ENCODE assay signal across 17 mouse cellular contexts in genomic region chr11:27412546-27412945, GRCm38 (mm10).
"Had no signal": no experiment of that assay in that cellular context is flagged by ENCODE, and none has a peak within 500 bp of the region (broad histone marks: within the 10 kb centered on the region; RNA-seq: fewer than 3 reads in every experiment).

No protein-coding gene starts in this region.

- DNase-seq: lung, adult 2 months; lung, postnatal 14 days; lung, postnatal 36 days; right cerebral cortex, postnatal 14 days; thymus, adult 2 months; thymus, postnatal 25 days; thymus, postnatal 4 days had no signal

- H3K4me3 ChIP-seq: lung, embryonic 15.5 days; megakaryocyte, embryonic 14.5 days; midbrain, embryonic 13.5 days; midbrain, embryonic 15.5 days; neural tube, embryonic 12.5 days; stomach, embryonic 15.5 days had no signal

- H3K36me3 ChIP-seq: lung, embryonic 15.5 days; midbrain, embryonic 13.5 days; midbrain, embryonic 15.5 days; neural tube, embryonic 12.5 days; stomach, embryonic 15.5 days had no signal

- H3K4me1 ChIP-seq: lung, embryonic 15.5 days; megakaryocyte, embryonic 14.5 days; midbrain, embryonic 13.5 days; midbrain, embryonic 15.5 days; neural tube, embryonic 12.5 days; stomach, embryonic 15.5 days had no signal

- ATAC-seq: lung, postnatal 0 days; midbrain, embryonic 13.5 days; midbrain, embryonic 15.5 days had no signal

- H3K4me2 ChIP-seq: lung, embryonic 15.5 days; midbrain, embryonic 11.5 days; midbrain, embryonic 13.5 days; midbrain, embryonic 15.5 days; neural tube, embryonic 12.5 days; stomach, embryonic 15.5 days had no signal

- H3K27me3 ChIP-seq: lung, embryonic 15.5 days; megakaryocyte, embryonic 14.5 days; midbrain, embryonic 13.5 days; midbrain, embryonic 15.5 days; neural tube, embryonic 12.5 days; stomach, embryonic 15.5 days had no signal

- H3K9me3 ChIP-seq: lung, embryonic 15.5 days; midbrain, embryonic 13.5 days; midbrain, embryonic 15.5 days; neural tube, embryonic 12.5 days; stomach, embryonic 15.5 days had no signal

- H3K9ac ChIP-seq: lung, embryonic 15.5 days; midbrain, embryonic 13.5 days; midbrain, embryonic 15.5 days; neural tube, embryonic 12.5 days; stomach, embryonic 15.5 days had no signal

- H3K27ac ChIP-seq: lung, embryonic 15.5 days; macrophage; midbrain, embryonic 13.5 days; midbrain, embryonic 15.5 days; neural tube, embryonic 12.5 days; stomach, embryonic 15.5 days; stomach, postnatal 0 days had no signal
